Mouse (Mus musculus) neural tube, embryonic 13.5 days (tissue): ENCODE measurements around the gene Gm20388. TPM values are rescaled to one million over a fixed set of nuclear protein-coding genes. Genes with fewer than 3 reads are reported as not detected.

Experiments
- ATAC-seq: fragments of 200-750 bp; cut with Nextera tagmentation; 2 replicates; pipeline ENCODE4 v1.8.0; 2017; ENCODE audit warnings: low read depth, mild to moderate bottlenecking, moderate TSS enrichment, moderate library complexity
- H3K27ac ChIP-seq: fragments of 300-500 bp; sonication (generic); replicated peaks from 2 replicates; pipeline ENCODE4 v1.5.1; 2015; ENCODE audit warnings: moderate library complexity, mild to moderate bottlenecking, inconsistent platforms
- H3K27me3 ChIP-seq: fragments of 300-500 bp; sonication (generic); 2 replicates; pipeline ENCODE4 v1.6.1; 2015; ENCODE audit warnings: mild to moderate bottlenecking, inconsistent platforms
- H3K36me3 ChIP-seq: fragments of 300-500 bp; sonication (generic); 2 replicates; pipeline ENCODE4 v1.6.1; 2015; ENCODE audit warnings: mild to moderate bottlenecking, inconsistent platforms
- H3K4me1 ChIP-seq: fragments of 300-500 bp; sonication (generic); replicated peaks from 2 replicates; pipeline ENCODE4 v1.6.1; 2015; ENCODE audit warnings: inconsistent platforms
- H3K4me2 ChIP-seq: fragments of 300-500 bp; sonication (generic); 2 replicates; pipeline ENCODE4 v1.6.1; 2015; ENCODE audit warnings: inconsistent platforms, mild to moderate bottlenecking, moderate library complexity
- H3K4me3 ChIP-seq: fragments of 300-500 bp; sonication (generic); 2 replicates; pipeline ENCODE4 v1.5.1; 2015; ENCODE audit warnings: mild to moderate bottlenecking, inconsistent platforms
- H3K9ac ChIP-seq: fragments of 300-500 bp; sonication (generic); 2 replicates; pipeline ENCODE4 v1.6.1; 2015; ENCODE audit warnings: moderate library complexity, mild to moderate bottlenecking, inconsistent platforms
- H3K9me3 ChIP-seq: fragments of 300-500 bp; sonication (generic); 2 replicates; pipeline ENCODE4 v1.6.1; 2016; ENCODE audit warnings: inconsistent platforms
- WGBS: fragments of 180-500 bp; shearing (Covaris S2); methylation state at CpG from one replicate; pipeline ENCODE4 v1.1.7; 2015; 5-methylcytosine and 5-hydroxymethylcytosine counted together
- polyA plus RNA-seq: library from polyadenylated mRNA; unstranded; fragments of >200 nt; fragmentation: Nextera tagmentation; extraction: Ambion mirVana; gene quantifications from 2 replicates; pipeline ENCODE4 v1.2.1, GENCODE M21; 2015

The Gm20388 gene
- polyA plus RNA-seq, 1 experiment from 2014 or later: 0.27 TPM

GRCm38 (mm10) chr8:121382583-121383241, 1472.1 kb downstream of the Gm20388 start:
- H3K36me3 ChIP-seq: no peaks in the 10 kb centered on the region
- H3K4me2 ChIP-seq: peak overlapping the region; percentile 60
- peak; percentile 71 for ATAC-seq
- 2% methylated on average over 21 of the region's 21 CpGs for WGBS
- no peaks in the 10 kb centered on the region for H3K9me3 ChIP-seq
- H3K4me1 ChIP-seq: peaks cover 15% of the 10 kb centered on the region
- H3K4me3 ChIP-seq: peak overlapping the region; percentile 36
- H3K9ac ChIP-seq: peak overlapping the region; percentile 70
- peak overlapping the region; percentile 62 for H3K27ac ChIP-seq
- 0 out of 2 replicates have a peak, but pooled peaks cover 4% of the 10 kb centered on the region for H3K27me3 ChIP-seq

GRCm38 (mm10) chr8:121385540-121385939, 1474.9 kb downstream of the Gm20388 start:
- WGBS: 81% methylated on average over 7 of the region's 7 CpGs
- no peak overlapping the region for H3K4me2 ChIP-seq
- no peaks in the 10 kb centered on the region for H3K9me3 ChIP-seq
- H3K4me3 ChIP-seq: no peak overlapping the region
- H3K4me1 ChIP-seq: peaks cover 7% of the 10 kb centered on the region
- H3K27ac ChIP-seq: no peak overlapping the region
- peaks cover 24% of the 10 kb centered on the region for H3K27me3 ChIP-seq
- H3K36me3 ChIP-seq: no peaks in the 10 kb centered on the region
- H3K9ac ChIP-seq: no peak overlapping the region
- no peak for ATAC-seq

GRCm38 (mm10) chr8:121390608-121391007, 1480.0 kb downstream of the Gm20388 start:
- Histone ChIP-seq H3K27me3 (peaks cover 68% of the 10 kb centered on the region), H3K4me2 (no peak overlapping the region), H3K36me3 (no peaks in the 10 kb centered on the region), H3K27ac (no peak overlapping the region), H3K9ac (no peak overlapping the region; the same call in 1 of the 2 replicates), H3K4me3 (no peak overlapping the region), H3K4me1 (peaks cover 24% of the 10 kb centered on the region), H3K9me3 (no peaks in the 10 kb centered on the region)
- no peak for ATAC-seq
- WGBS: 14% methylated on average over 11 of the region's 11 CpGs

- peaks cover 74% of the 10 kb centered on the region for H3K27me3 ChIP-seq
Measured at GRCm38 (mm10) chr8:121391254-121391653, 1480.6 kb downstream of the Gm20388 start.

GRCm38 (mm10) chr8:121391771-121392170, 1481.1 kb downstream of the Gm20388 start:
- H3K36me3 ChIP-seq: no peaks in the 10 kb centered on the region
- H3K4me2 ChIP-seq: no peak overlapping the region
- H3K4me3 ChIP-seq: no peak overlapping the region
- no peak for ATAC-seq
- H3K9me3 ChIP-seq: no peaks in the 10 kb centered on the region
- no peak overlapping the region for H3K9ac ChIP-seq
- peaks cover 79% of the 10 kb centered on the region for H3K27me3 ChIP-seq
- H3K27ac ChIP-seq: no peak overlapping the region
- peaks cover 27% of the 10 kb centered on the region for H3K4me1 ChIP-seq
- WGBS: 4% methylated on average over 12 of the region's 12 CpGs

More at GRCm38 (mm10) chr8:121391254-121391653, 1480.6 kb downstream of the Gm20388 start:
- H3K4me2 ChIP-seq: no peak overlapping the region
- no peaks in the 10 kb centered on the region for H3K36me3 ChIP-seq
- no peak overlapping the region for H3K27ac ChIP-seq
- peaks cover 24% of the 10 kb centered on the region for H3K4me1 ChIP-seq
- no peak overlapping the region for H3K9ac ChIP-seq
- no peak for ATAC-seq
- H3K9me3 ChIP-seq: no peaks in the 10 kb centered on the region
- 7% methylated on average over 9 of the region's 9 CpGs for WGBS
- no peak overlapping the region for H3K4me3 ChIP-seq

GRCm38 (mm10) chr8:121392482-121392881, 1481.8 kb downstream of the Gm20388 start:
- ATAC-seq: no peak
- Histone ChIP-seq H3K4me3 (no peak overlapping the region), H3K9me3 (no peaks in the 10 kb centered on the region), H3K36me3 (no peaks in the 10 kb centered on the region), H3K9ac (no peak overlapping the region), H3K27me3 (peaks cover 86% of the 10 kb centered on the region), H3K4me2 (no peak overlapping the region), H3K27ac (no peak overlapping the region), H3K4me1 (peaks cover 35% of the 10 kb centered on the region)
- WGBS: 10% methylated on average over 10 of the region's 10 CpGs

GRCm38 (mm10) chr8:121393111-121393510, 1482.5 kb downstream of the Gm20388 start:
- Histone ChIP-seq H3K9me3 (no peaks in the 10 kb centered on the region), H3K36me3 (no peaks in the 10 kb centered on the region), H3K27ac (no peak overlapping the region), H3K27me3 (peaks cover 91% of the 10 kb centered on the region), H3K9ac (no peak overlapping the region), H3K4me3 (no peak overlapping the region), H3K4me2 (no peak overlapping the region), H3K4me1 (peaks cover 41% of the 10 kb centered on the region)
- WGBS: 16% methylated on average over 9 of the region's 9 CpGs
- 0 out of 2 replicates have a peak, but pooled peaks have one; percentile 37 for ATAC-seq

- ATAC-seq: no peak
- Histone ChIP-seq H3K27ac (no peak overlapping the region), H3K9me3 (no peaks in the 10 kb centered on the region), H3K36me3 (no peaks in the 10 kb centered on the region), H3K4me3 (no peak overlapping the region), H3K27me3 (peaks cover 92% of the 10 kb centered on the region), H3K4me1 (peaks cover 47% of the 10 kb centered on the region), H3K4me2 (no peak overlapping the region), H3K9ac (no peak overlapping the region)
- WGBS: 67% methylated on average over 5 of the region's 5 CpGs
Measured at GRCm38 (mm10) chr8:121394686-121395085, 1484.0 kb downstream of the Gm20388 start.

GRCm38 (mm10) chr8:121395316-121395715, 1484.7 kb downstream of the Gm20388 start:
- H3K4me1 ChIP-seq: peaks cover 47% of the 10 kb centered on the region
- WGBS: 50% methylated on average over 11 of the region's 11 CpGs

GRCm38 (mm10) chr8:121396151-121396550, 1485.5 kb downstream of the Gm20388 start:
- Histone ChIP-seq H3K4me1 (peaks cover 46% of the 10 kb centered on the region), H3K9ac (no peak overlapping the region), H3K9me3 (no peaks in the 10 kb centered on the region), H3K4me2 (no peak overlapping the region), H3K27ac (no peak overlapping the region; the same call in 1 of the 2 replicates), H3K4me3 (no peak overlapping the region), H3K27me3 (peaks cover 82% of the 10 kb centered on the region), H3K36me3 (no peaks in the 10 kb centered on the region)
- no peak for ATAC-seq
- WGBS: 28% methylated on average over 11 of the region's 11 CpGs

More at GRCm38 (mm10) chr8:121395316-121395715, 1484.7 kb downstream of the Gm20388 start:
- no peak overlapping the region for H3K4me3 ChIP-seq
- H3K4me2 ChIP-seq: no peak overlapping the region
- no peaks in the 10 kb centered on the region for H3K9me3 ChIP-seq
- H3K9ac ChIP-seq: no peak overlapping the region
- H3K27ac ChIP-seq: peak overlapping the region; percentile 18; the same call in 1 of the 2 replicates
- H3K27me3 ChIP-seq: peaks cover 91% of the 10 kb centered on the region
- no peak for ATAC-seq
- no peaks in the 10 kb centered on the region for H3K36me3 ChIP-seq

- ATAC-seq: no peak
- Histone ChIP-seq H3K36me3 (no peaks in the 10 kb centered on the region), H3K4me3 (no peak overlapping the region), H3K4me2 (no peak overlapping the region), H3K27ac (no peak overlapping the region; the same call in 1 of the 2 replicates), H3K27me3 (peaks cover 81% of the 10 kb centered on the region), H3K9me3 (no peaks in the 10 kb centered on the region), H3K4me1 (peaks cover 36% of the 10 kb centered on the region), H3K9ac (no peak overlapping the region)
- WGBS: 15% methylated on average over 10 of the region's 10 CpGs
Measured at GRCm38 (mm10) chr8:121397201-121397698, 1486.6 kb downstream of the Gm20388 start.

- no peak for ATAC-seq
- WGBS: 19% methylated on average over 6 of the region's 6 CpGs
- Histone ChIP-seq H3K4me1 (peaks cover 28% of the 10 kb centered on the region), H3K4me2 (no peak overlapping the region), H3K27me3 (peaks cover 73% of the 10 kb centered on the region), H3K9ac (peak overlapping the region; percentile 43; the same call in 1 of the 2 replicates), H3K9me3 (no peaks in the 10 kb centered on the region), H3K27ac (no peak overlapping the region), H3K36me3 (no peaks in the 10 kb centered on the region), H3K4me3 (no peak overlapping the region)
Measured at GRCm38 (mm10) chr8:121398081-121398480, 1487.4 kb downstream of the Gm20388 start.
